Mouse (Mus musculus): ENCODE measurements around the gene Ctcf. TPM values are rescaled to one million over a fixed set of nuclear protein-coding genes. Genes with fewer than 3 reads are reported as not detected.

Gene Ctcf
- polyA plus RNA-seq, 1 experiment: 7.2 TPM

DNA sequence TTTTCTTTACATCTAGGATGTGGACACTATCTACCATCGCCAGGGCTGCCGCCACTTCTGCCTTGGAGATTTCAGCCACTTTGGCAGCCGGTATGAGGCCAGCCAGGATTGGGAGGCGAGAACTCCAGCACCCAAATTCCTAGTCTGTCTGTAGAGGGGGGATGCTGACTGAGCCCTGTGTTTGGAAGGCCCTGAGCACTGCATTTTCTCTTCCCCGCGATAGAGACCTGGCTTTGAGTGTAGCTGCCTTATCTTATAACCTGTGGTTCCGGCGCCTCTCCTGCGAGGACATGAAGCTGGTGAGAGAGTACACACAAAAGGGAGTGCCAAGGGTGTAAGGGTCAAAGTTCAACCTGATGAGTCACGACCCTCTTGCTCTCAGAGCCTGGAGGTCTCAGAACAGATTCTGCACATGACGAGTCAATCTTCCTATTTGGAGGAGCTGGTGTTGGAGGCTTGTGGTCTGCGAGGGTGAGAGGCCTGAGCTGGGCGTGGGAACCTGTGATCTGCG, 51.9 kb downstream of the Ctcf start:
- no peak overlapping the region for H3K4me3 ChIP-seq (ENCODE audit: control insufficient read depth, low read depth, low read length)
- H3K4me1 ChIP-seq (ENCODE audit: control insufficient read depth, insufficient read depth, low read length): peaks cover 4% of the 10 kb centered on the region
- no peaks in the 10 kb centered on the region for H3K27me3 ChIP-seq (ENCODE audit: control insufficient read depth, insufficient read depth, low read length)
- H3K36me3 ChIP-seq (ENCODE audit: control insufficient read depth, insufficient read depth, low read length): no peaks in the 10 kb centered on the region
- H3K27ac ChIP-seq (ENCODE audit: control insufficient read depth, insufficient read depth, low read depth, low read length): no peak overlapping the region
- TF ChIP-seq CTCF (IDR thresholded peaks at IDR 0.05; ENCODE audit: control insufficient read depth, insufficient read depth, insufficient replicate concordance, low read depth, low read length) (no peak), POLR2A (IDR thresholded peaks at IDR 0.05; ENCODE audit: control insufficient read depth, low read depth, low read length) (no peak)

DNA sequence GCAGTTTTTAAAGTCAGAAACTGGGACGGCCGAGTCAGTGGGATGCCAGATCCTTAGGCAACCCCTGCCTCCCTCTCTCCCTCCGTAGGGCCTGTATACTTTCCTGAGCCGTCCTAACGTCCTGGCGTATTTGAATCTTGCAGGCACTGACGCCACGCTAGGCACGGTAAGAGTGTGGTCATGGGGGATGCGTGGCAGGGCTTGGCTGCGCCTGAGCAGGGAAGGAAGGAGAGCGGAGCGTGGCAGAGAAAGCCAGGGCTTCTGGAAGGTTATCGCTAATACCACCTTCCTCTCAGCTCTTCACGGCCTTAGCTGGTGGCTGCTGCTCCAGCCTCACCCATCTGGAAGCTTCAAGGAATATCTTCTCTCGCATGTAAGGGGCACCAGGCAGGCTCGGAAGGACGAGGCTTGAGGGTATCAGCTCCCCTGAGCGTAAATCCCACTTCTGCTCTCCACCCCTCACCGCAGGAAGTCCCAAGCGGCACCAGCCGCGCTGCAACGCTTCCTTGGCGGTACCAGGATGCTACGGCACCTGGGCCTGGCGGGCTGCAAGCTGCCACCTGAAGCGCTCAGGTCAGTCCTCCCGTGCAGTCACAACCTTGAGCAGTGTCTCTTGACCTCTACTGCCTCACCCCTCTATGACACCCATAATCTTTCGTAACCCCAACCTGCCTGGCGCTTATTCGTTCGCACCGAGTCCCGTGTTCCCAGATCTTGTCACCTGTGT, 53.1 kb downstream of the Ctcf start:
- no peaks in the 10 kb centered on the region for H3K36me3 ChIP-seq (ENCODE audit: control insufficient read depth, insufficient read depth, low read length)
- no peaks in the 10 kb centered on the region for H3K27me3 ChIP-seq (ENCODE audit: control insufficient read depth, insufficient read depth, low read length)
- no peak overlapping the region for H3K27ac ChIP-seq (ENCODE audit: control insufficient read depth, insufficient read depth, low read depth, low read length)
- H3K4me1 ChIP-seq (ENCODE audit: control insufficient read depth, insufficient read depth, low read length): peaks cover 15% of the 10 kb centered on the region
- TF ChIP-seq CTCF (IDR thresholded peaks at IDR 0.05; ENCODE audit: control insufficient read depth, insufficient read depth, insufficient replicate concordance, low read depth, low read length) (no peak), POLR2A (IDR thresholded peaks at IDR 0.05; ENCODE audit: control insufficient read depth, low read depth, low read length) (no peak)
- H3K4me3 ChIP-seq (ENCODE audit: control insufficient read depth, low read depth, low read length): no peak overlapping the region

DNA sequence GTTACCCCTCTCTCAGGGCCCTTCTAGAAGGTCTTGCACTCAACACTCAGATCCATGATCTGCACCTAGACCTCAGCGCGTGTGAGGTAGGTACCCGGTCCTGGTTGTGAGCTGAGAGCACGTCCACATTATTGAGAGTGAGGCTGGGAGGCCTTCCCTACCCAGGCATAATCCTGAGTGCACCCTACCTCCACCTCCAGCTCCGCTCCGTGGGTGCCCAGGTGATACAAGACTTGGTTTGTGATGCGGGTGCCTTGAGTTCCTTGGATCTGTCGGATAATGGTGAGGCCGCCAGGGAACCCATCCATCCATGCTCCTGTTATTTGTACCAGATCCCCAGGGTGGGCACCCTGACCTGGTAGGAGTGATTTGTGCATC, 53.6 kb downstream of the Ctcf start:
- TF ChIP-seq POLR2A (IDR thresholded peaks at IDR 0.05; ENCODE audit: control insufficient read depth, low read depth, low read length): no peak
- TF ChIP-seq CTCF (IDR thresholded peaks at IDR 0.05; ENCODE audit: control insufficient read depth, insufficient read depth, insufficient replicate concordance, low read depth, low read length): no peak
- Histone ChIP-seq H3K36me3 (ENCODE audit: control insufficient read depth, insufficient read depth, low read length) (no peaks in the 10 kb centered on the region), H3K4me3 (ENCODE audit: control insufficient read depth, low read depth, low read length) (no peak overlapping the region), H3K27ac (ENCODE audit: control insufficient read depth, insufficient read depth, low read depth, low read length) (no peak overlapping the region), H3K27me3 (ENCODE audit: control insufficient read depth, insufficient read depth, low read length) (no peaks in the 10 kb centered on the region), H3K4me1 (ENCODE audit: control insufficient read depth, insufficient read depth, low read length) (peaks cover 16% of the 10 kb centered on the region)

DNA sequence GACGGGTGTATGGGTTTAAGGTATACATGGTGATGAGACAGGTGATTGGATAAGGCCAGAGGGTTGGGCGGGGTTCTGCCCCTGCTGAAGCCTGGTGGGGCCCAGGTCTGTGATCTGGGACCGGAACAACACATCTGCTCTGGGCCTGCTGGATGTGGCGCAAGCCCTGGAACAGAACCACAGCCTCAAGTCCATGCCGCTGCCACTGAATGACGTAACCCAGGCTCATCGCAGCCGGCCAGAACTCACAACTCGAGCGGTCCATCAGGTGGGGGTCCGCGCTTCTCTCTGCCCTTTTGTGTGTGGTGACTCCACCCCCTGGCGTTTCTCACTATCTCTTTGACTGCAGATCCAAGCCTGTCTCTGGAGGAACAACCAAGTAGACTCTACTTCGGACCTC, 54.6 kb downstream of the Ctcf start:
- Histone ChIP-seq H3K36me3 (ENCODE audit: control insufficient read depth, insufficient read depth, low read length) (no peaks in the 10 kb centered on the region), H3K27me3 (ENCODE audit: control insufficient read depth, insufficient read depth, low read length) (no peaks in the 10 kb centered on the region), H3K4me1 (ENCODE audit: control insufficient read depth, insufficient read depth, low read length) (peaks cover 19% of the 10 kb centered on the region), H3K27ac (ENCODE audit: control insufficient read depth, insufficient read depth, low read depth, low read length) (no peak overlapping the region), H3K4me3 (ENCODE audit: control insufficient read depth, low read depth, low read length) (no peak overlapping the region)
- no peak for TF ChIP-seq POLR2A (IDR thresholded peaks at IDR 0.05; ENCODE audit: control insufficient read depth, low read depth, low read length)
- TF ChIP-seq CTCF (IDR thresholded peaks at IDR 0.05; ENCODE audit: control insufficient read depth, insufficient read depth, insufficient replicate concordance, low read depth, low read length): no peak

DNA sequence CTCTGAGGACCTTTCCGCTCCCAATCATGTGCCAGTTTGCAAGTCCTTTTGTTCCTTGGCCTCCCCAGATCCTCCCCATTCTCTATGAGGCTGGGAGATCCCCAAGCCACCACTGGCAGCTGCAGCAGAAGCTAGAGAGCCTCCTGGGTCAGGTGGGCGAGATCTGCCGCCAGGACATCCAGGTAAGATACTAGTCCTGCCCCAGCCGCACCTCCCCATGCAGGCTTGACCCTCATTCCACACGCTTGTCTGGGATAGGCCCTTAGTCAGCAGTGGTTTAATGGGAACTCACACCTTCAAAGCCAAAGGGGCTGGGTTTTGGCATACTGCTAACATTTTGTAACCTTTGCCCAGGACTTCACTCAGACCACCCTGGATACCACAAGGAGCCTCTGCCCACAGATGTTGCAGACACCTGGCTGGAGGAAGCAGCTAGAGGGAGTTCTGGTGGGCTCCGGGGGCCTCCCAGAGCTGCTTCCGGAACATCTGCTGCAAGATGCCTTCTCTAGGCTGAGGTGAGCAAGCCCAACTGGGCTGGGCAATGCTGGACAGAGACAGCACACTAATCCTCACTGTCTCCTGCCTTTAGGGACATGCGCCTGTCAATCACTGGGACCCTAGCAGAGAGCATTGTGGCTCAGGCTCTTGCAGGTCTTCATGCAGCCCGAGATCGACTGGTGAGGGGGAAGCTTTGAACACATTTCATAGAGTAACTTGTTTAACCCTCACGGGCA, 56.2 kb downstream of the Ctcf start:
- TF ChIP-seq CTCF (IDR thresholded peaks at IDR 0.05; ENCODE audit: control insufficient read depth, insufficient read depth, insufficient replicate concordance, low read depth, low read length) (no peak), POLR2A (IDR thresholded peaks at IDR 0.05; ENCODE audit: control insufficient read depth, low read depth, low read length) (no peak)
- H3K27me3 ChIP-seq (ENCODE audit: control insufficient read depth, insufficient read depth, low read length): no peaks in the 10 kb centered on the region
- H3K4me3 ChIP-seq (ENCODE audit: control insufficient read depth, low read depth, low read length): no peak overlapping the region
- H3K27ac ChIP-seq (ENCODE audit: control insufficient read depth, insufficient read depth, low read depth, low read length): no peak overlapping the region
- H3K36me3 ChIP-seq (ENCODE audit: control insufficient read depth, insufficient read depth, low read length): no peaks in the 10 kb centered on the region
- H3K4me1 ChIP-seq (ENCODE audit: control insufficient read depth, insufficient read depth, low read length): peaks cover 19% of the 10 kb centered on the region

DNA sequence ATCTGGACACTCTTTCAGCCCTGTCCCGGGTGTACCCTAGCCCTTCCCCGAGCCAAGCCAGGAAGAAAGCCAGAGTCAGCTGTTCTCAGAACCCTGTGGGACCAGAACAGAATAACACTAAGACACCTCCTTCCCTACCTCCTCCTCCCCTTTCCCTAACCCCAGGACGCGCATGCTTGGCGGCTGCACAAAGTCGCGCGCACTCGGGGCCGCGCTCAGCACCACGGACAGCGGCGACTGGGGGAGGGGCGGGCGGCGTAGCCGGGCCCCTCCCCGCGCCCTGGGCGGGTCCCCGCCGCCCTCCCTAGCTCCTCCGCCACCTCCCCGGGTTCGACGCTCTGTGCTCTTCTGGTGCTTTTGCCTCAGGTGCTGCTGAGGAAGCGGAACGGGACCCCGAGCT, 57.3 kb downstream of the Ctcf start:
- H3K27ac ChIP-seq (ENCODE audit: control insufficient read depth, insufficient read depth, low read depth, low read length): no peak overlapping the region
- TF ChIP-seq POLR2A (IDR thresholded peaks at IDR 0.05; ENCODE audit: control insufficient read depth, low read depth, low read length): no peak
- no peak for TF ChIP-seq CTCF (IDR thresholded peaks at IDR 0.05; ENCODE audit: control insufficient read depth, insufficient read depth, insufficient replicate concordance, low read depth, low read length)
- H3K4me1 ChIP-seq (ENCODE audit: control insufficient read depth, insufficient read depth, low read length): peaks cover 19% of the 10 kb centered on the region
- H3K27me3 ChIP-seq (ENCODE audit: control insufficient read depth, insufficient read depth, low read length): no peaks in the 10 kb centered on the region
- H3K4me3 ChIP-seq (ENCODE audit: control insufficient read depth, low read depth, low read length): peak overlapping the region; percentile 41
- no peaks in the 10 kb centered on the region for H3K36me3 ChIP-seq (ENCODE audit: control insufficient read depth, insufficient read depth, low read length)

DNA sequence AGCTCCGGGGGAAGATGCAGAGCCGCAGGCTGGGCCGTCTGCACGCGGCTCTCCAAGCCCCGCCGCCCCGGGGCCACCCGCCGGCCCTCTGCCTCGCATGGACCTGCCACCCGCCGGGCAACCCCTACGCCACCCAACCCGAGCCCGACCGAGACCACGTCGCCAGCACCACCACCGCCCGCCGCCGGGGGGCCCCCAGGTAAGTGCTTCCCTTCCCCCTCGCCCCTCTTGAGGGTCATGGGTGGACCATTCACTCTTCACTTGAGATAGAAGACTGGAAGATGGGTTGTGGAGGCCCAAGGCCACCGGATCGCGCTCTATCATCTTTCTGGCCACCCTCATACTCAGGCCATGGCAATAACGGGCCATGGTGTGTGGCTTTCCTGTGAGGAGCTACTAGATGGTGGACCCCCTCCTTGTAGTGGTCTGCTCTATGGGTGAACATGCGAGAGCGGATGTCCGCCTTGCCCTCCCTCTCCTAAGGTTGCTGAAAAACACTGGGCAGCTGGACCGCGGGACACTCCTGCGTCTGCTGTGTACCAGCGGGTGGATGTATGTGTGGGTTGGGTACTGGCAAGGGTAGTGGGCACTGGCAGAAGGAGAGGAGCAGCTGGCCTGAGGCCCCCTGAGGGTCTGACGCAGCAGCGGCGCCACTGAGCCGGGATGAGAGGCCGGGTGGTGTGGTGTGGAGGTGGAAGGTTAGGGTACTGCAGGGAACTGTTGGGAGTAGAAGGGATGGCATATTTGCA, 57.9 kb downstream of the Ctcf start:
- no peaks in the 10 kb centered on the region for H3K27me3 ChIP-seq (ENCODE audit: control insufficient read depth, insufficient read depth, low read length)
- no peaks in the 10 kb centered on the region for H3K36me3 ChIP-seq (ENCODE audit: control insufficient read depth, insufficient read depth, low read length)
- peak overlapping the region; percentile 41 for H3K4me3 ChIP-seq (ENCODE audit: control insufficient read depth, low read depth, low read length)
- peaks cover 19% of the 10 kb centered on the region for H3K4me1 ChIP-seq (ENCODE audit: control insufficient read depth, insufficient read depth, low read length)
- TF ChIP-seq CTCF (IDR thresholded peaks at IDR 0.05; ENCODE audit: control insufficient read depth, insufficient read depth, insufficient replicate concordance, low read depth, low read length) (no peak), POLR2A (IDR thresholded peaks at IDR 0.05; ENCODE audit: control insufficient read depth, low read depth, low read length) (no peak)
- H3K27ac ChIP-seq (ENCODE audit: control insufficient read depth, insufficient read depth, low read depth, low read length): no peak overlapping the region

All from testis, adult 2 months (tissue).